Comparison of ENCODE assay signal across 9 mouse cellular contexts in the genomic region with DNA sequence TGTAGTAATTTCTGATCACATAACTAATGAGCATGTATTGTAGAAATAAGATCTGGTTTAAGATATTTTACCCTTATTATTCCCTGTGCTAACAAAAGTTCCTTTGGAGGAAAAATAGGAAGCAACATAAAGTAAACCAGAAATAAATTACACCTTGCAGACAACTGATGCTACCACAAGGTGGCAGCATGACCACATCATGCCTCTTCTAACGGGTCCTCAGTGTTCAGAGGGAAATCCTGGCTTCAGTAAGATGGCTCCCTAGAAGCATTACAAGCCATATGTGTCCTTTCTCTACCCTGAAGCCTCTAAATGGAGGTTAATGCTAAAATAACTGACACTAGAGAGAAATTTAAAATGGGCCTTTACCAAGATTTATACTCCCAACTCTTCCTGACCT. TPM values are rescaled to one million over a fixed set of nuclear protein-coding genes. Genes with fewer than 3 reads are reported as not detected.
A peak's percentile ranks its signal among the peaks of the same experiment; 100 is the strongest.
DNase-seq lines count a peak whose midpoint lies in the region; ATAC-seq and TF ChIP-seq lines count a peak whose summit lies in the region.
"Had no signal": no experiment of that assay in that cellular context is flagged by ENCODE, and none has a peak within 500 bp of the region (broad histone marks: within the 10 kb centered on the region; RNA-seq: fewer than 3 reads in every experiment).

No protein-coding gene starts in this region.

- H3K9ac ChIP-seq in embryonic facial prominence, embryonic 11.5 days (replicated peaks; ENCODE audit: low read length) = no peak overlapping the region
- no peak overlapping the region for H3K9ac ChIP-seq in hindbrain, embryonic 15.5 days
- no peak overlapping the region for H3K9ac ChIP-seq in midbrain, embryonic 11.5 days (ENCODE audit: low read length)

- H3K4me2 ChIP-seq in embryonic facial prominence, embryonic 11.5 days (ENCODE audit: low read depth, low read length) = no peak overlapping the region
- H3K4me2 ChIP-seq in hindbrain, embryonic 15.5 days = no peak overlapping the region
- H3K4me2 ChIP-seq in midbrain, embryonic 11.5 days = no peak overlapping the region

- no peak for TF ChIP-seq POLR2A in lung, adult 2 months (IDR thresholded peaks at IDR 0.05; ENCODE audit: borderline replicate concordance, extremely low read depth, low read depth, low read length)

- DNase-seq in lung, adult 2 months = peak; percentile 3
- DNase-seq in lung, postnatal 25 days (ENCODE audit: low spot score) = no peak
- peak; percentile 55 to 63 for DNase-seq in adrenal gland, postnatal 36 days
- peak; percentile 71 for DNase-seq in embryonic facial prominence, embryonic 11.5 days (ENCODE audit: low spot score)
- peak; percentile 27 to 38 for DNase-seq in layer of hippocampus, postnatal 36 days
- peak; percentile 92 for DNase-seq in midbrain, embryonic 11.5 days (ENCODE audit: low spot score, missing footprints)
- DNase-seq in spleen, postnatal 36 days (ENCODE audit: low spot score in 2 of 2) = peak; percentile 5 to 14

- H3K4me3 ChIP-seq in lung, adult 2 months (replicated peaks; ENCODE audit: extremely low read depth, low read depth, low read length) = no peak overlapping the region
- H3K4me3 ChIP-seq in embryonic facial prominence, embryonic 11.5 days (ENCODE audit: low read depth, low read length) = no peak overlapping the region
- H3K4me3 ChIP-seq in hindbrain, embryonic 15.5 days = no peak overlapping the region
- no peak overlapping the region for H3K4me3 ChIP-seq in midbrain, embryonic 11.5 days (ENCODE audit: low read depth, low read length)
- H3K4me3 ChIP-seq: erythroblast, embryonic 14.5 days had no signal

- H3K9me3 ChIP-seq in embryonic facial prominence, embryonic 11.5 days (replicated peaks; ENCODE audit: control insufficient read depth, low read length) = no peaks in the 10 kb centered on the region
- no peaks in the 10 kb centered on the region for H3K9me3 ChIP-seq in hindbrain, embryonic 15.5 days
- H3K9me3 ChIP-seq in midbrain, embryonic 11.5 days (ENCODE audit: control insufficient read depth, low read length) = no peaks in the 10 kb centered on the region

- peak; percentile 40; the same call in 1 of the 2 replicates for TF ChIP-seq CTCF in lung, adult 2 months (IDR thresholded peaks at IDR 0.05; ENCODE audit: insufficient read depth, low read length)

- no peak overlapping the region for H3K27ac ChIP-seq in embryonic facial prominence, embryonic 11.5 days (replicated peaks; ENCODE audit: low read depth, low read length)
- H3K27ac ChIP-seq in hindbrain, embryonic 15.5 days (replicated peaks) = no peak overlapping the region
- no peak overlapping the region for H3K27ac ChIP-seq in midbrain, embryonic 11.5 days (ENCODE audit: low read depth, low read length)

- H3K4me1 ChIP-seq in lung, adult 2 months (ENCODE audit: control insufficient read depth, insufficient read depth, low read length) = no peaks in the 10 kb centered on the region
- no peaks in the 10 kb centered on the region for H3K4me1 ChIP-seq in embryonic facial prominence, embryonic 11.5 days (ENCODE audit: control insufficient read depth, insufficient read depth, low read length)
- H3K4me1 ChIP-seq in hindbrain, embryonic 15.5 days (replicated peaks) = no peaks in the 10 kb centered on the region
- no peaks in the 10 kb centered on the region for H3K4me1 ChIP-seq in midbrain, embryonic 11.5 days (ENCODE audit: control insufficient read depth, insufficient read depth, low read length)

- WGBS in lung, adult 2 months = 2% methylated on average over 1 of the region's 1 CpGs
- 0% methylated on average over 1 of the region's 1 CpGs for WGBS in embryonic facial prominence, embryonic 11.5 days
- 0% methylated on average over 1 of the region's 1 CpGs for WGBS in hindbrain, embryonic 15.5 days
- 0% methylated on average over 1 of the region's 1 CpGs for WGBS in midbrain, embryonic 11.5 days

- no peaks in the 10 kb centered on the region for H3K36me3 ChIP-seq in embryonic facial prominence, embryonic 11.5 days (replicated peaks; ENCODE audit: control insufficient read depth, insufficient read depth, low read depth, low read length)
- H3K36me3 ChIP-seq in hindbrain, embryonic 15.5 days = no peaks in the 10 kb centered on the region
- H3K36me3 ChIP-seq in midbrain, embryonic 11.5 days (ENCODE audit: control insufficient read depth, insufficient read depth, low read length) = no peaks in the 10 kb centered on the region

- no peaks in the 10 kb centered on the region for H3K27me3 ChIP-seq in embryonic facial prominence, embryonic 11.5 days (ENCODE audit: control insufficient read depth, insufficient read depth, low read length)
- H3K27me3 ChIP-seq in hindbrain, embryonic 15.5 days = no peaks in the 10 kb centered on the region
- H3K27me3 ChIP-seq in midbrain, embryonic 11.5 days (ENCODE audit: control insufficient read depth, insufficient read depth, low read length) = no peaks in the 10 kb centered on the region

- peak; percentile 82; the same call in 1 of the 2 replicates for ATAC-seq in embryonic facial prominence, embryonic 11.5 days (replicated peaks; ENCODE audit: insufficient number of reproducible peaks, low FRiP score, low TSS enrichment, low read depth)
- peak; percentile 93 for ATAC-seq in hindbrain, embryonic 15.5 days (ENCODE audit: low FRiP score, low read depth)
- peak; percentile 88 for ATAC-seq in midbrain, embryonic 11.5 days (ENCODE audit: low FRiP score)

RNA-seq across cellular contexts. Expression of gene Olfr827, which starts 14.0 kb away (rescaled TPM):
- polyA plus RNA-seq in lung, adult 2 months (2012; rRNA removed) = not detected in 2 replicates
- total RNA-seq in adrenal gland, postnatal 36 days (2021) = not detected
- polyA plus RNA-seq in embryonic facial prominence, embryonic 11.5 days (2014; fragmentation: Nextera tagmentation; extraction: Ambion mirVana) = 0.27 TPM in 1 of 2 replicates, not detected in the other
- not detected in 2 replicates for polyA plus RNA-seq in hindbrain, embryonic 15.5 days (2015; fragmentation: Nextera tagmentation; extraction: Ambion mirVana)
- not detected for total RNA-seq in layer of hippocampus, postnatal 36 days (2021)
- polyA plus RNA-seq in midbrain, embryonic 11.5 days (2014; fragmentation: Nextera tagmentation; extraction: Ambion mirVana) = not detected in 2 replicates

RNA-seq across cellular contexts. Expression of gene Olfr826, which starts 44.3 kb away (rescaled TPM):
- not detected in 2 replicates for polyA plus RNA-seq in lung, adult 2 months (2012; rRNA removed)
- not detected for total RNA-seq in adrenal gland, postnatal 36 days (2021)
- not detected in 2 replicates for polyA plus RNA-seq in embryonic facial prominence, embryonic 11.5 days (2014; fragmentation: Nextera tagmentation; extraction: Ambion mirVana)
- polyA plus RNA-seq in hindbrain, embryonic 15.5 days (2015; fragmentation: Nextera tagmentation; extraction: Ambion mirVana) = not detected in 2 replicates
- total RNA-seq in layer of hippocampus, postnatal 36 days (2021) = not detected
- not detected in 2 replicates for polyA plus RNA-seq in midbrain, embryonic 11.5 days (2014; fragmentation: Nextera tagmentation; extraction: Ambion mirVana)
- polyA plus RNA-seq: erythroblast, embryonic 14.5 days had no signal

RNA-seq across cellular contexts. Expression of gene Neurod4, which starts 51.8 kb away (rescaled TPM):
- not detected in 2 replicates for polyA plus RNA-seq in lung, adult 2 months (2012; rRNA removed)
- under 1 TPM; 0.46 to 0.63 TPM for total RNA-seq in adrenal gland, postnatal 36 days (2021)
- 4.8 and 5.7 TPM in 2 replicates for polyA plus RNA-seq in embryonic facial prominence, embryonic 11.5 days (2014; fragmentation: Nextera tagmentation; extraction: Ambion mirVana)
- polyA plus RNA-seq in hindbrain, embryonic 15.5 days (2015; fragmentation: Nextera tagmentation; extraction: Ambion mirVana) = 1.3 and 8.0 TPM in 2 replicates
- total RNA-seq in layer of hippocampus, postnatal 36 days (2021) = under 1 TPM; 0.17 to 0.18 TPM
- 26.0 and 27.5 TPM in 2 replicates for polyA plus RNA-seq in midbrain, embryonic 11.5 days (2014; fragmentation: Nextera tagmentation; extraction: Ambion mirVana)
- polyA plus RNA-seq: erythroblast, embryonic 14.5 days had no signal
